Mouse (Mus musculus) heart, adult 2 months (tissue): ENCODE results near the gene Txk. TPM values are rescaled to one million over a fixed set of nuclear protein-coding genes. Genes with fewer than 3 reads are reported as not detected.

Source experiments
- DNase-seq, 2 experiments: peaks; one replicate each; pipeline ENCODE4 v3.0.0; 2021
- H3K27ac ChIP-seq: fragments of 200-600 bp; 2 replicates; pipeline ENCODE4 v1.8.1; 2022
- H3K27me3 ChIP-seq: fragments of 200-500 bp; 2 replicates; pipeline ENCODE4 v1.6.1; 2012; ENCODE audit warnings: mild to moderate bottlenecking, low read length, inconsistent platforms, mixed read lengths; ENCODE audit not compliant: control insufficient read depth, insufficient read depth
- H3K36me3 ChIP-seq: fragments of 200-500 bp; 2 replicates; pipeline ENCODE4 v1.6.1; 2012; ENCODE audit warnings: low read length, inconsistent platforms; ENCODE audit not compliant: control insufficient read depth, insufficient read depth
- H3K4me1 ChIP-seq: fragments of 200-500 bp; 2 replicates; pipeline ENCODE4 v1.6.1; 2011; ENCODE audit warnings: low read length; ENCODE audit not compliant: control insufficient read depth, insufficient read depth
- H3K4me3 ChIP-seq: fragments of 200-600 bp; 2 replicates; pipeline ENCODE4 v1.8.1; 2022
- H3K79me2 ChIP-seq: fragments of 200-500 bp; replicated peaks from 2 replicates; pipeline ENCODE4 v1.6.1; 2012; ENCODE audit warnings: mild to moderate bottlenecking, inconsistent platforms, low read length, moderate library complexity, mixed read lengths; ENCODE audit not compliant: control insufficient read depth, insufficient read depth
- H3K9ac ChIP-seq: fragments of 200-500 bp; 2 replicates; pipeline ENCODE4 v1.6.1; 2012; ENCODE audit warnings: low read depth, mild to moderate bottlenecking, control low read depth, inconsistent platforms, low read length, mixed read lengths
- CTCF ChIP-seq: fragments of 200-600 bp; IDR thresholded peaks from 2 replicates; pipeline ENCODE4 v1.8.1; 2022; ENCODE audit warnings: antibody characterized with exemption, mild to moderate bottlenecking, moderate library complexity
- EP300 ChIP-seq: fragments of 200-500 bp; IDR thresholded peaks from 2 replicates; pipeline ENCODE4 v1.6.1; 2011; ENCODE audit warnings: low read depth, low read length, control low read depth; ENCODE audit not compliant: insufficient read depth
- POLR2A ChIP-seq: fragments of 200-500 bp; IDR thresholded peaks from 2 replicates; pipeline ENCODE4 v1.6.1; 2011; ENCODE audit warnings: mild to moderate bottlenecking, low read depth, low read length, control low read depth; ENCODE audit not compliant: insufficient read depth
- WGBS: fragments of 180-500 bp; shearing (Covaris S2); methylation state at CpG from one replicate; pipeline ENCODE4 v1.1.7; 2018; 5-methylcytosine and 5-hydroxymethylcytosine counted together
- intact Hi-C: fragments of 180-260 bp; cut with DNase I; formaldehyde crosslinking; loops from one replicate; pipeline ENCODE4 v1.15.1; 2025
- polyA plus RNA-seq: library from polyadenylated mRNA; depleted of rRNA; stranded (reverse); fragments of >200 nt; gene quantifications from 2 replicates; pipeline ENCODE4 v1.2.3, GENCODE M21; 2012
- total RNA-seq, 2 experiments: library from RNA; stranded (reverse); gene quantifications; 2 replicates each; pipeline ENCODE4 v1.2.3; 2021

The Txk gene
- total and polyA plus RNA-seq, 3 experiments: 0.10 to 0.30 (median 0.18) TPM

DNA sequence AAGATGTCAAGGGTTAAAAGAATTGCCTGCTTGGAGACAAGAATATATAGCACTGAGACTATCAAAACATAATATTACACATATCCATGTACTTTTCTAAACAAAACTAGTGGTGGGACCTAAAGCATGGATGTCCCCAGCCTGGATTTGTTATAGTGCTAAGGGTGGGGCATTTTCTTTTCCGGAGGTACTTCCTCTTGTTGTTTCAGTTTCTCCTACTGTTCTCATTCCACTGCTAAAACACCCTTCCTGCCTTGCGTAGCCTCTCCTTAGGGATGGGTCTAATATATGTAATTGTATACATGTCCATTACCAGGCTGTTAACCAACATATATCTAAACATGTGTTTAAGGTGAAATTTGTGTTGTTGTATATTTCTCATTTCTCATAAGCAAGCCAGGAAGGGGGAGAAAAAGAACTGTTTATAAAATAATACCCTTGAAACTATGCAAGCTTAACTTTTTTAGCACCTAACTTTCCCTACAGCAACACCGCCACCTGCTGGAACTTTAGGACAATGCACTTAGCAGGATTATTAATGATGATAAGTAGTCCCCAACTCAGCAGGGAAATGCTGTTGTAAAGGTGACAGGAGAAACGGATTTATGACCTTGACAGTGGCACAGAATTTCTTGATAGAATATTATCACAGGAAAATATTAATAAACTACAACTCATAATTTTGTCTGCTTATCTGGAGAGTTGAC lies 41.9 kb downstream of the Txk start:
- WGBS: 15% methylated on average over 4 of the region's 4 CpGs
- Histone ChIP-seq H3K4me3 (no peak overlapping the region), H3K27me3 (no peaks in the 10 kb centered on the region), H3K27ac (no peak overlapping the region), H3K9ac (no peak overlapping the region), H3K36me3 (no peaks in the 10 kb centered on the region), H3K79me2 (no peaks in the 10 kb centered on the region), H3K4me1 (no peaks in the 10 kb centered on the region)
- peak; percentile 6 to 44 for DNase-seq
- intact Hi-C loops: loop anchor here (2.0 to 10.0 kb wide), 3 partner anchors 43 to 536 kb away; no protein-coding TSS in a partner anchor
- TF ChIP-seq EP300: no peak
- peak; percentile 89 for TF ChIP-seq CTCF

DNA sequence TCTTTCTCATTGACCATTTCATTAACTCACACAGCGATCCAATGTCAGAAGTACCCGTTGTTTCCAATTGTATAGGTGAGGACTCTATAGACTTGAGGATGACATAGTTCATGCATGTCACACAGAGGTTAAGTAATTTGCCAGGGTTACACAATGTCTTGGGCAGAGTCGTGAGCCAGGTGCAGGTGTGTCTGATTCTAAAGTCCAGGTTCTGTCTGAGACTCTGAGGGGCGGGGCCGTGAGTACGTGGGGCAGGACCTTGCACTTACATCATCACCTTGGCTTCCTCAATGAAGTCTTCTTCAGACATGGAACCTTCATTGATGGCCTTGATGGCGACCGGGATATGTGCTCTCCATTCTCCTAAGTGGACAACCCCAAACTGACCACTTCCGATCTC lies 42.6 kb downstream of the Txk start:
- H3K36me3 ChIP-seq: no peaks in the 10 kb centered on the region
- no peaks in the 10 kb centered on the region for H3K79me2 ChIP-seq
- H3K4me3 ChIP-seq: no peak overlapping the region
- H3K9ac ChIP-seq: no peak overlapping the region
- no peaks in the 10 kb centered on the region for H3K4me1 ChIP-seq
- 90% methylated on average over 9 of the region's 9 CpGs for WGBS
- intact Hi-C loops: loop anchor here (2.0 to 10.0 kb wide), 3 partner anchors 43 to 535 kb away; no protein-coding TSS in a partner anchor
- no peaks in the 10 kb centered on the region for H3K27me3 ChIP-seq
- TF ChIP-seq CTCF: no peak
- TF ChIP-seq EP300: no peak
- TF ChIP-seq POLR2A: no peak
- no peak overlapping the region for H3K27ac ChIP-seq
- DNase-seq: no peak

DNA sequence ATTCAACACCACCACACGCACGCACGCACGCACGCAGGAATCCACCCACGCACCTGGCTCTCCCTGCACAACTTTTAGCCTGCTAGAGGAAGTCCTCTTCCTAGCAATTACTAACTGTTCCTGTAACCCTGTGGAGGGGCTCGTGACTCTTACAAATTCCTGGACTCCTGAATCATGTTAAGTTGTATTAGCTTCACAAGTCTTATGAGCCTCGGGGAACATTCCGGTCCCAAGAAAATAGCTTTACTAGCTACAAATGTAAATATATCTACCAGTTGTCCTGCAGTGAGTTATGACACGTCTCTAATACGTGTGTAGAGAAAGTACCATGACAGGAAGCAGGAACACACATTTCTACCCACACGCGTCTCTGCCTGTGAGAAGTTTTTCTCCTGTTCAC lies 43.1 kb downstream of the Txk start:
- 67% methylated on average over 13 of the region's 13 CpGs for WGBS
- TF ChIP-seq EP300 (no peak), CTCF (no peak), POLR2A (no peak)

DNA sequence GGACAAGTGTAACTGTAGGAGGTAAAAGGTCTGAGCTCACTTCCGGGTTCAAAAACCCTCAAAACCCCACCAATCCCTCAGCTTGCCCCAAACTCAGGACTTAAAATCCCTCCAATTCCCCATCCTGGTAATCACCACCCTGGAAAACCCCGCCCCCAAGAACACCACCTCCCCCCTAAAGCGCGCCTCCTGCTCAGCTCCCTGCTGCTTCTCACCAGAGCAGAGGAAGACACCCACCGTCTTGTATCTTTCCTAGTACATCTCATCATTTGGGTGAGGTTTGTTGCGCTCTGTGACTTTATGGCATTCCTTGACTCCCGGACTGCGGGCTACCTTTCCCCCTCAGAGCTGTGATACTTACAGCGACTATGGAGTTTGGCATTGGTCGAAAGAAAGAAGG lies 45.9 kb downstream of the Txk start:
- H3K27me3 ChIP-seq: no peaks in the 10 kb centered on the region
- no peak overlapping the region for H3K27ac ChIP-seq
- no peak overlapping the region for H3K9ac ChIP-seq
- H3K36me3 ChIP-seq: no peaks in the 10 kb centered on the region
- H3K4me1 ChIP-seq: no peaks in the 10 kb centered on the region
- no peak for DNase-seq
- TF ChIP-seq EP300 (no peak), POLR2A (no peak), CTCF (no peak)
- no peak overlapping the region for H3K4me3 ChIP-seq
- intact Hi-C loops: no loop called here
- 66% methylated on average over 10 of the region's 10 CpGs for WGBS
- H3K79me2 ChIP-seq: no peaks in the 10 kb centered on the region

More for the DNA sequence above, 43.1 kb downstream of the Txk start:
- no peak overlapping the region for H3K9ac ChIP-seq
- intact Hi-C loops: no loop called here
- no peaks in the 10 kb centered on the region for H3K36me3 ChIP-seq
- DNase-seq: no peak
- no peak overlapping the region for H3K27ac ChIP-seq
- H3K27me3 ChIP-seq: no peaks in the 10 kb centered on the region
- H3K4me1 ChIP-seq: no peaks in the 10 kb centered on the region
- no peaks in the 10 kb centered on the region for H3K79me2 ChIP-seq
- no peak overlapping the region for H3K4me3 ChIP-seq

DNA sequence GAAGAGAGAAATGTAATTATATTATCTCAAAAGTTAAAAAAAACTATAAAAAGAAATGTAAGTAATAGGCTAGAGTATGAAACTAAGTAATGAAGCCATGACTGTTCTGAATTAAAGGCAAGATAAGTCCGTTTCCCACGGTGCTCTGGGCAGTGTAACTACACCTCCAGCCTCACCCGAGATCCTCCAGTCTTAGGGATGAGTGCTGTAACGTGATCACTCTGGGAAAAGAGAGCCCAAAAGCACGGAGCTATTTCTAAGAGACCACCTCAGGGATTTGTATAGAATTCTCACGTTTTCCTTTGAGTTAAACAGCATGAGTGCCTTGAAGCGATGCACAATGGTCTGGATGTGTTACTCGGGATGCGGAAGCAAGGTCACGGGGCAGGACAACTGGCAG lies 46.5 kb downstream of the Txk start:
- intact Hi-C loops: no loop called here
- TF ChIP-seq POLR2A: no peak

DNA sequence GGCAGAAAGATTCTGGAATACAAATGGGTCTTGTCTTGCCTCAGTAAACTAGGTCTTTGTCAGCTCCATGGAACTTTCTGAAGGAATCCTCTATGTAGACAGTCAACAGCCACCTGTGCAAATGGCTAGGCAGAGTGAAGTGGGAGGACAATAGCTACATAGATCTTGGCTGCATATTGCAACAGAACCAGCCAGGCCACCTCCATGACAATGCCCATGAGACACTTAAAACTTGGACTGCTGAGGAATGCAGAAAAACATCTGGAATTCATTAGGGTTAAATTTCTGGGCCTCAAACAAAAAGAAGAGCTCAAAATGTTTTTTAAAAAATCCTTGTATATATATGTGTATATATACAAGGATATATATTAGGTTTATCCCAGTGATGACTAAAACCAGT lies 50.4 kb downstream of the Txk start:
- Histone ChIP-seq H3K27me3 (no peaks in the 10 kb centered on the region), H3K79me2 (no peaks in the 10 kb centered on the region), H3K9ac (no peak overlapping the region), H3K4me3 (no peak overlapping the region), H3K27ac (no peak overlapping the region), H3K36me3 (no peaks in the 10 kb centered on the region), H3K4me1 (no peaks in the 10 kb centered on the region)
- DNase-seq: no peak
- TF ChIP-seq CTCF (no peak), POLR2A (no peak), EP300 (no peak)
- intact Hi-C loops: no loop called here

More for the DNA sequence above, 46.5 kb downstream of the Txk start:
- Histone ChIP-seq H3K27ac (no peak overlapping the region), H3K27me3 (no peaks in the 10 kb centered on the region), H3K4me1 (no peaks in the 10 kb centered on the region), H3K9ac (no peak overlapping the region), H3K79me2 (no peaks in the 10 kb centered on the region), H3K36me3 (no peaks in the 10 kb centered on the region), H3K4me3 (no peak overlapping the region)
- WGBS: 66% methylated on average over 10 of the region's 10 CpGs
- no peak for DNase-seq

DNA sequence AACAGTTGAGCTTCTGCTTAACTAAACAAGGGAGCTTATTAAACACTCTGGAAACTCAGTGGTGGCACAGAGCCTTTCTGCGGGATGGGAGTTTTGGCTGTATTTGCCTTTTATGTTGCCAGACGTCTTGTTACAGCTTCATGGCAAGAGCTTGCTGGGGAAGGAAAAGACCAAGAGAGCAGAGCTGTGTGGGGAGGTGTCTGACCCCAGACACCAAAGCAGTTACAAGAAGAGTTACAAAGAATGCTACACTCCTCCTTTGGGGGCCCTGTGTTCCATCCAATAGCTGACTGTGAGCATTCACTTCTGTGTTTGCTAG lies 53.1 kb downstream of the Txk start:
- Histone ChIP-seq H3K4me1 (no peaks in the 10 kb centered on the region), H3K27ac (no peak overlapping the region), H3K4me3 (no peak overlapping the region), H3K36me3 (no peaks in the 10 kb centered on the region), H3K9ac (no peak overlapping the region), H3K27me3 (no peaks in the 10 kb centered on the region), H3K79me2 (no peaks in the 10 kb centered on the region)
- intact Hi-C loops: no loop called here
- DNase-seq: no peak
- WGBS: 67% methylated on average over 2 of the region's 2 CpGs
- TF ChIP-seq POLR2A (no peak), CTCF (no peak), EP300 (no peak)
